Mouse (Mus musculus): ENCODE measurements around the gene Cda.

Cda gene

GRCm38 (mm10) chr4:138368498-138369260 is 887 bp upstream of the Cda start:
- WGBS = 70% methylated on average over 12 of the region's 12 CpGs

- 89% methylated on average over 2 of the region's 2 CpGs for WGBS
Measured at GRCm38 (mm10) chr4:138366561-138366960, 1.2 kb downstream of the Cda start.

- 77% methylated on average over 5 of the region's 5 CpGs for WGBS
Measured at GRCm38 (mm10) chr4:138363511-138363910, 4.3 kb downstream of the Cda start.

GRCm38 (mm10) chr4:138362883-138363282 is 4.9 kb downstream of the Cda start:
- 93% methylated on average over 7 of the region's 7 CpGs for whole genome bisulfite sequencing

GRCm38 (mm10) chr4:138361370-138361821 is 6.4 kb downstream of the Cda start:
- WGBS = 13% methylated on average over 11 of the region's 11 CpGs

- WGBS = 89% methylated on average over 3 of the region's 3 CpGs
Measured at GRCm38 (mm10) chr4:138358176-138358575, 9.6 kb downstream of the Cda start.

GRCm38 (mm10) chr4:138356551-138356950 is 11.2 kb downstream of the Cda start:
- WGBS = 92% methylated on average over 12 of the region's 12 CpGs

- 91% methylated on average over 8 of the region's 8 CpGs for WGBS
Measured at GRCm38 (mm10) chr4:138356141-138356540, 11.7 kb downstream of the Cda start.

GRCm38 (mm10) chr4:138355496-138355895 is 12.3 kb downstream of the Cda start:
- 86% methylated on average over 2 of the region's 2 CpGs for WGBS

- 81% methylated on average over 10 of the region's 10 CpGs for WGBS
Measured at GRCm38 (mm10) chr4:138353438-138354171, 14.2 kb downstream of the Cda start.

GRCm38 (mm10) chr4:138352692-138353091 is 15.1 kb downstream of the Cda start:
- WGBS = 85% methylated on average over 6 of the region's 6 CpGs

- WGBS = 90% methylated on average over 5 of the region's 5 CpGs
Measured at GRCm38 (mm10) chr4:138351821-138352220, 16.0 kb downstream of the Cda start.

GRCm38 (mm10) chr4:138348716-138349115 is 19.1 kb downstream of the Cda start:
- WGBS = 67% methylated on average over 7 of the region's 7 CpGs

GRCm38 (mm10) chr4:138347280-138347679 is 20.5 kb downstream of the Cda start:
- WGBS = 82% methylated on average over 1 of the region's 1 CpGs

GRCm38 (mm10) chr4:138344891-138345545 is 22.8 kb downstream of the Cda start:
- WGBS = 70% methylated on average over 9 of the region's 9 CpGs

GRCm38 (mm10) chr4:138343341-138343837 is 24.4 kb downstream of the Cda start:
- 63% methylated on average over 10 of the region's 10 CpGs for WGBS

GRCm38 (mm10) chr4:138342778-138343177 is 25.0 kb downstream of the Cda start:
- WGBS = 94% methylated on average over 6 of the region's 6 CpGs

GRCm38 (mm10) chr4:138342048-138342447 is 25.7 kb downstream of the Cda start:
- 60% methylated on average over 7 of the region's 7 CpGs for WGBS

- 82% methylated on average over 8 of the region's 8 CpGs for WGBS
Measured at GRCm38 (mm10) chr4:138341393-138341792, 26.4 kb downstream of the Cda start.

- WGBS = 30% methylated on average over 4 of the region's 4 CpGs
Measured at GRCm38 (mm10) chr4:138339963-138340362, 27.8 kb downstream of the Cda start.

GRCm38 (mm10) chr4:138337341-138337740 is 30.5 kb downstream of the Cda start:
- 85% methylated on average over 9 of the region's 9 CpGs for WGBS

GRCm38 (mm10) chr4:138336876-138337275 is 30.9 kb downstream of the Cda start:
- WGBS = 90% methylated on average over 5 of the region's 5 CpGs

Data from cerebral cortex, adult 2 months (tissue).